Mouse (Mus musculus) heart, postnatal 0 days (tissue): ENCODE measurements around the gene Tkfc.

Source experiments
- CTCF ChIP-seq: IDR thresholded peaks from 2 replicates; pipeline ENCODE4 v1.5.1; 2016; ENCODE audit warnings: antibody characterized with exemption, control low read depth, low read depth
- EP300 ChIP-seq: IDR thresholded peaks from 2 replicates; pipeline ENCODE4 v1.6.1; 2016; ENCODE audit warnings: antibody characterized with exemption, low read depth

DNA sequence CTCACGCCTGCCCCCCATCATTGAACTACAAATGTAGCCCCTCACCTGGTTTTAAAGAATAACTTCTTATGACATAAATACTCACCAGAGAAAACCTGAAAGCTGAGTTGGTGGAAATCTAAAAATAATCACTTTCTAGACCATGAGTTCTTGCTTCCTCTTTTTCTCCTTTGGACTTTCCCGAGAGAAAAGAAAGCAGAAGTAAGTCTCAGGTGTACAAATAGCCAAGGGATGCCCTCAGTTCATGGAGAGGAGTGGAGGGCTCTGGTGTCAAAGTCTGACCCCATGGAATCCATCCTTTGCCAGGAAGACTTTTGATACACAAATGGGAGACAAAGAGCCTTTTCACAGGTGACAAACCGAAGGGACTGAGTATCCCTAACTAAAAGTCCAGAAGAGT, 24.7 kb downstream of the Tkfc start:
- no peak for TF ChIP-seq CTCF
- no peak for TF ChIP-seq EP300
